Mouse (Mus musculus) retina, adult 2 months (tissue): Measurements from ENCODE around the gene Necab2.

Experiments used
- DNase-seq: peaks from one replicate; pipeline ENCODE4 v3.0.0-alpha.2; 2012; ENCODE audit warnings: low read depth, low spot score

Gene Necab2

DNA sequence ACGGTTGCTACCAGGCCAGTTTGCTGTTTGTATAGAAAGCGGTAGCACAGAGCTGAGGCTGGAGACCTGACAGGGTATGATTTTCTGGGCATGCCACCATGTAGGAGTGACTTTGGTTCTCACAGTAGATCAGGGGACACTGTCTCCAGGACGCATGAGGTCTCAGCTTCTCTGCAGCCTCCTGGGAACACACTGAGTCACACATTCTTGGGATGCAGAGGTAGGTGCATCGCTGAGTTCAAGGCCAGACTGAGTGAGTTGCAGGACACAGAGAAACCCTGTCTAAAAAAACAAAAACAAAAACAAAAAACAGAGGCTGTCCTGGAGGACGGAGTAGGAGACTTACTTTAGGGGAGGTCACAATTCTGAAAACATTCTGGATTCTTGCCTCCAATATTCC is 6.4 kb downstream of the Necab2 start:
- no peak for DNase-seq

DNA sequence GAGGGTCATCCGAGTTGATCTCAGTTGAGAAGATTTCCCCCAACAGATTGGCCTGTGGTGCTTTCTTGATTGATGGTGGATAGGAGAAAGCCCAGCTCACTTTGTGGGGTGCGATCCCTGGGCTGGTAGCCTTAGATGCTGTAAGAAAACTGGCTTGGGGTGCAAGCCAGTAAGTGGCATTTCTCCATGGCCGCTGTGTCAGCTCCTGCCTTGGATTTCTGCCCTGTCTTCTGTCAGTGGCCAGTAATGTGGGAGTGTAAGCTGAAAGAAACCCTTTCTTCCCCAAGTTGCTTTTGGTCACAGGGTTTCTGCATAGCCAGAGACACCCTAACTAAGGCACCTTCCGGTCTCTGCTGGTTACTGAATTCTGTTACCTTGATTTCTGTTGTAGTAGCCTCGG is 9.5 kb downstream of the Necab2 start:
- DNase-seq: no peak

DNA sequence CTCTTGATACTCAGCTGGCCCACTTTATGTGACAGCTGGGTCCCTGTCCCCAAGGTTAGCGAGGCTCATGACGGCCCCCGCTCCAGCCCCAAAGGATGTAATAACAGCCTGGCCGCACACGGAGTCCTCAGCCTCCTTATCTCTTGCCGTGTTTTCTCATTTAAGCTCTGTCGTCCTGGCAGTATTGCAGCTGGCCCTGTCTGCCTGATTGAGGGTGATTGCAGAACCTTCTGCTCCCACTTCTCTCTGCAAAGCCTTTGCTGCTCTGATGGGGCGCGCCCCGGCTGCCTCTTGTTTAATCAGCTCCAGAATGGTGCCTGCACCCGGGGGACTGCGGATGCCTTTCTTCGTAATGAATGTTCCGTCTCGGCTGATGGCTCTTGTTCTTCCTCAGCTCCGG is 13.2 kb downstream of the Necab2 start:
- no peak for DNase-seq

DNA sequence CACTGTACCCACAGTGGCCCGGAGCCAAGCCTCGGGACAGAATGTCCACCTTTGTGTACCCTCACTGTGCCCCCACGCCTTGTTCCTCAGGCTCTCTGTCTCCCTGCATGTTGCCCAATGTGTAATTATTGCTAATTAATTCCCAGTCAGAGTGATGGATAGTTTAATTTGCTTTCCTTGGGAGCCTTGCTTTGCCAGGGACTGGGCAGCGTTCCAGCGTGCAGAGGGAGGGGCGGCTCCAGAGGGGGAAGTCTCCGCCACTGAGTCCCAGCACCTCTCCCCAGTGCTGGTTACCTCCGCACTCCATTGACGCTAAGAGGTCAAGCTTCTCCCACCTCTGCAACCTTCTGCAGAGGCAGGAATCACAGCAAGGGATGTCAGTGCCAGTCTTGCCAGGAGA is 14.8 kb downstream of the Necab2 start:
- DNase-seq: no peak

DNA sequence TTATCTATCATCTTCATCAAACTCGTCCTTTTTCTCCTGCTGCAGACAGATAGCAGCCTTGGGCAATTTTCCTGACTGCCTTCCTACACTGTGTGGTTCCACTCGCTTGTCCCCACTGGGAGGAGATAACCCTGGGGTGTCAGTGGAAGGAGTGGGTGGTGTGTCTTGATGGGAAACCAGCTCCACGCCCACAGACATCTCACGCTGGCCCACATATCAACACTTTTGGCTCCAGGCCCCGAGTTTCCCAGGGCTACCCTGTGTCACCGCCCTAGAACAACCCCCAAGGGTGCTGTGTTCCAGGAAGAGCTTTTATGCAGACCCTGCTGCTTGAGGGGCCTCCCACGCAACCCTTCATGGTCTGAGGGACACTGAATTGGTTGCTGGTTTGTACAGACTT is 17.2 kb downstream of the Necab2 start:
- no peak for DNase-seq

DNA sequence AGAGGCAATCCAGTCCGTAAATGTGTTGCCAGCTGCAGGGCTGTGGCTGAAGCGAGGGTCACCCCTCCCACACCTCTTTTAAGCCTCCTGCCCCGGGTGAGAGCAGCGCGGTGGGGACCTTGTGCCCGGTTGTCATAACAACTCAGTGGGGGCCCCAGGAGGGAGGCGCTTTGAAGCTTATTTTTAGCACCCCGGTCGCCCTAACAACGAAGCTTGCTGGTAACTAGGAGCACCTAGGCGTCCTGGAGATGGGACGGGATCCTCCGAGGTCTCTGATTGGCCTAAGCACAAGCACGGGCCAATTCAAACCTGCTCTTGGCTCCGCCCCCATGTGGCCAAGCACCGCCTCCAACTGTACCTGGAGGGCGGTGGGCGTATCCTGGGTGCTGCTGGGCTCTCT is 19.6 kb downstream of the Necab2 start:
- DNase-seq: no peak

DNA sequence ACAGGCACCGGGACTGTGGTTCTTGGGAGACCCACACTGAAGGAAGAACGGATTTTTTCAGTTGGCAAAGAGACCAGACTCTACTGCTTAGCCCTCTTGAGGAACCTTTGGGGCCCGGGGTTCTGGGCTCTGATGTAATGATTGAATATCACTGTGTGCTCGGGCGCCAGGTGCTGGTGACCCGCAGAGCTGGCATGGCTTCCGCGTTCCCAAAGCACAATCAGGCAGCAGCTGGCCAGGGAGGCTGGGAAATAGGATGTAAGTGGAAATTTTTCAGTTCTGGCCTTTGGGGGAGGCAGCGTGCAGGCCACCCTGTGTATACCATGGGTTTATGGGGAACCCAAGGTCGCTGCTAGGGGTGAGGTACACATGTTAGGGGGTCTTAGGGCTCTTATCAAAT is 20.3 kb downstream of the Necab2 start:
- no peak for DNase-seq

DNA sequence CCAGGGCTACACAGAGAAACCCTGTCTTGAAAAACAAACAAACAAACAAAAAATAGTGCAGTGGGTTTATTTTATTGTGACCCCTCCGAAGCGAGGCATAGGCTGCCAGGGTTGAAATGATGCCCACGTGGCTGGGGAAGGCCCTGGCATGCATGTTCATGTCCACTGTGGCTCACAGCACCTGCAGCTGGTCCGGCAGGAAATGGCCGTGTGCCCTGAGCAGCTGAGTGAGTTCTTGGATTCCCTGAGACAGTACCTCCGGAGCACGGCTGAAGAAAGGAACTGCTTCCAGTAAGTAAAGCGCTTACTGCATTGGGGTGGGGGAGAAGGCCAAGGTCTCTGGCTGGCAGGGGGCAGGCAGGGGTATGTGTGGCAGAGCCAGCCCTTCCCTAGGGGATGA is 21.6 kb downstream of the Necab2 start:
- DNase-seq: no peak

DNA sequence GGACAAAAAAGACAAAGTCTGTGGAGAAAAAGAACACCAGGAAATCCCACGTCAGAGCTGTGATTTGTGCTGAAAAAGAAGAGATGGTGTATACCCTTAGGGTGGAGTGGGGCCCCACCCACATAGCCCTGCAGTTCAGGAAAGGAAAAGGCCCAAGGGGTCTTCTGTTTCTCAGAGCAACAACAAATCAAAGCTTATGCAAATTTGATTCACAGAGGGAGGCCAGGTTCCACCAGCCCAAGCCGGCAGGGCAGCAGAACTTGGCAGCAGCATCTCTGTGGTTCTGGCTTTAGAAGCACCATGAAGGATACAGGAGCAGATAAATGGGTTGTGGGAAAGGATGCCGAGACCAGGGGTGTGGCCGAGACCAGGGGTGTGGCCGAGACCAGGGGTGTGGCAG is 32.2 kb downstream of the Necab2 start:
- no peak for DNase-seq

DNA sequence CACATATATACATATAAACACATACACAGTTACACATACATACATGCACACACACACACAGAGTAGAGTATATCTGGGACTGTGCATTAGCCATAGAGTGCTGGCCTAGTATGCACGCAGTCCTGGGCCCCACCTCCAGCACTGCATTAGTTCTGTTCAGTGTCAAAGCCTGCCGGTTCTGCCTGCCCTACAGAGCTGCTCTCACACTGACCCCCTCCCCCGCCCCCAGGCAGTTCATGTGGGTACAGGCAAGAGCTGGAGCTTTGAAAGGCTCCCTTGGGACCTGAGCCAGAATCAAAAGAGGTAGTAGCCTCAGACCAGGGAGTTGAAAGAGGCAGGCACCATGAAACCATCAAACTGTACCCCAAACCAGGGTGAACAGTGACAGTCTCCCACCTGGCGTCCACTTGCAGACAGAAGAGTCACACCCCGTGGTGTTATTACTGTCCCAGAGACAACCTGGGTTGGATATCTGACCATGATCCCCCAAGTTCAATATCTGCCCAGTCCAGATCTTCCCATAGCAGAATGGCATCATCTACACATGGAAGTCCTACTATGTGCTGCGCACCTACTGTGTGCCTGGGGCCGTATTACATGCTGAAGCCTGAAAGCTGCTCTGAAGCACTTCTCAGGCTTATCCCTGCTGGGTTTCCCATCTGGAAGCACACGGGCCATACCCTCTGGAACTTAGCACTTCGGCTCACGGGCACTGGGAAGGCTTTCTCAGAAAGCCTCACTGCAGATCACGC is 37.8 kb downstream of the Necab2 start:
- DNase-seq: no peak

DNA sequence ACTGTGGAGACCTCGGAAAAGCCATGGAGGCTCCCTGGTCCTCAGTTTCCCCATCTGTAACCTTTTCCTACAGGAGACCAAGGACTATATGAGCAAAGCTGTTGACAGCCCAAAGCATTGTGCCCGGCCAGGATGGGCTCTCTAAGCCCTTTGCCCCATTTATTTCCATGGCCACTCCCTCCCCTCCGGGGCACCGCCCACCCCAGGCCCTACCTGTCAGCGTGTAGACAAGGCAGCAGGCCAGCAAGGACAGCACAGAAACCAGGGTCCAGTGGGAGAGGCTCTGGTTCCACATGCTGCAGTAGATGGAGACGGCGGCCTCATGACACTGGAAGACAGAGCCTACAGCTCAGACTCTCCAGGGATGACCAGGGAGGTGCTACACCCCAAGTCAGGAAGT is 40.6 kb downstream of the Necab2 start:
- no peak for DNase-seq

DNA sequence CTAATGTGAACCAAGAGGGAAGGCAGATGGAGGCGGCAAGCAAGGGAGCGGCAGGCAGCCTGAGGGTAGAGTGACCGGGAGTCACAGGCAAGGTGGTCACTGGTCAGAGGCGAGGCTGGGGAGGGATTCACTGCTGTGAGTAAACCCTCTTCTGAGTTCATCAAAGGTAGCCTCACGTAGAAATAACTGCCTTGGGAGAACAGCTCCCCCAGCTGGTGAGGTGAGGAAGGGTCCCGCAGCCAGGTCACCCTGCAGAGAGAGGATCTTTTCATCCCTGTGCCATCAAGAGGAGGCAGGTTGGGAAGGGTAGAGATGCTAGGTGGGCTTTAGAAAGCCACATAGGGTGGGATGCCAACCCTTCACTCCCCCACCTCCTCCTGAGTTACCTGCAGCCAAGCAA is 50.3 kb downstream of the Necab2 start:
- no peak for DNase-seq

DNA sequence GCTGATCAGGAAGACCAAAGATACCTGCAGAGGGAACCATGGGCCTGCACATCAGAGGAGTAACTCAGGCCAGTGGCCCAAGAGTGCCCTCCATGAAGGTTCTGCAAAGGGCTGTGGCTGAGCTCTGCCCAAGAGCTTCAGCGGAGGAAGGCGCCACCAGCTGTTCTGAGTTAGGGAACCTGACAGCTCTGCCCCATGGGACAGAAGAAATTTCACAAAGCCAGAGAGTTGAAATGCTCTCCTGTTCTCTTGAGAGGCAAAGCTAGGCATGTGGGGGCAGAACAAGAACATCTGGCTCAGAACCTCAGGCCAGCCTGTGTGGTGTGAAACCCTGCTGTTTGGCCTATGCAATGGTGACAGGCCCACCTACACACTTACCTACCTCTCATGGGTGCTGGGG is 53.3 kb downstream of the Necab2 start:
- no peak for DNase-seq

DNA sequence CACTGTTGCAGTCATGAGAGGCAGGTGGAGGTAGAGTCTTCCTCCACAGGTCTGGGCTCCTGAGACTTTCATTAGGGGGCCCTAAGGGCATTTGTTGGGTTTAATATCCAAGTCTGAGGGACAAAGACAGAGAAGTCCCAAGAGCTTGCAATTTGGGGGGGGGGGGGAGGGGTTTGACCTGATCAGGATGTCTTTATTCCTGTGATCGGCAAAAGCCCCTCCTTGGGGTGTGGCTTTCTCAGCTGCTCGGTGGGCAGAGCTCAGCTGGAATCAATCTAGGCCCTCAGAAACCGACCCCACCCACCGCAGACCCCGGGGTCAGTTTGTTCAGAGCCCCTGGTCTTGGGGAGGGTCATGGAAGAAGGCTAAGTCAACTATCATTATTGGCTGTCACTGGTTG is 55.1 kb downstream of the Necab2 start, which contains the start of gene Slc38a8:
TSS of gene Slc38a8 (minus strand) at position 101 of the 400 bp plus-strand sequence.
- no peak for DNase-seq

DNA sequence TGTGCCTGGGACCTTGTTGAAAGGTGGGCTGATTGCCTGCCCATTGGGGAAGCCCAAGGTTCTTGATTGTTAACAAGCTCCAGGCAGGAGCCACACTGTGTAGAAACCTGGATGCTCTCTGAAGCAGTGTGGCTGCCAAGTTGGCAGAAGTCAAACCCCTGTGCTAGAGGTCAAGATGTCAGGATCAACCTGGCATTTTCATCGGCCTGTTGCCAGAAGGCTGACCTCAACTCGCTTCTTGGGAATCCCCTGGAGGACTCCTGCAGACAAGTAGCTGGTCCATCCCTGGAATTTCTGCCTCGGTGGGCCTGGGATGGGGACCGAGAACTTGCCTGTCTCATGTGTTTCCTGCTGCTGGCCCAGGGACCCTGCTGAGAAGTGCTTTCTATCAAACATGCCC is 55.6 kb downstream of the Necab2 start:
- DNase-seq: no peak

DNA sequence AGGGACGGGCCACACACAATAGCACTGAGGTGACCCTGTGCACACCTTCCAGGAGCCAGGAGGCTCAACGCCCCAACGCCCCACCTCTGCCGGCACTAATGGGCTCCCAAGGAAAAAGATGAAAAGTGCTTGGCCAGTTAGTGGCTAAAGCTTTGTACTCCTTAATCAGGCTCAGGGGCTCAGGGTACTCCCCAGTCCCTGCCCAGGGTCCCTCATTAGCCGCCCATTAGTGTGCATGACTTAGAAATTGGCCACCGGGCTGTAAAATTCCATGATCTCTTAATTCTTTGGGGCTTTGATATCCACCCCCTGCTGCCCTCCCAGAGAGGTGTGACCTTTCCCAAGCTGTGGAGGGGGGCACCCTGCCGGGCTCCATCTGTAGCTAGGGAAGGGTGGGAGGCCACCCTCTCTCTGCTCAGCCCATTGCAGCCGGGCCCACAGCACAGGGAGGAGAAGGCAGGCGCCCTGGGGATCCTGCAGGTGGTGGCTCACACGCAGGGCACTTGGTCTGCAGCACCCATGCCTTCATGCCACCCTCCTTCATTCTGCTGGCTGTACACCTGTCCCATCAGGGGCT is 56.8 kb downstream of the Necab2 start:
- no peak for DNase-seq

DNA sequence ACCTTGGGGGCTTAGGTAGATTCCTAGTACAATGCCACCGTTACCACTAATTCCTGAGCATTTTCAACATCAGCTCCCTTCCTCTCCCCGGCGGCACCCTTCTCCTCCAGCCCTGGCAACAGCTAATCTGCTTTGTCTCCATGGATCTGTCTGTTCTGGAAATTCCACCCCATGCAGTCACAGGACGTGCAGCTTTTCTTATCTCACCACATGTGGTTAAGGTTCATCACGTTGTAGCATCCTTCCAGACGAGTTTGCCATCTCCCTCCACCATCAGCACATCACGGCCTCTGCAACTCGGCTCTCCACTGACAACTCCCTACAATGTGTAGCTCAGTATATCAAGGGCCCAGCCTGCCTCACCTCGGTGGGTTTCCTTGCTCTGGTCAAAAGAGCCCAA is 59.0 kb downstream of the Necab2 start:
- DNase-seq: no peak

DNA sequence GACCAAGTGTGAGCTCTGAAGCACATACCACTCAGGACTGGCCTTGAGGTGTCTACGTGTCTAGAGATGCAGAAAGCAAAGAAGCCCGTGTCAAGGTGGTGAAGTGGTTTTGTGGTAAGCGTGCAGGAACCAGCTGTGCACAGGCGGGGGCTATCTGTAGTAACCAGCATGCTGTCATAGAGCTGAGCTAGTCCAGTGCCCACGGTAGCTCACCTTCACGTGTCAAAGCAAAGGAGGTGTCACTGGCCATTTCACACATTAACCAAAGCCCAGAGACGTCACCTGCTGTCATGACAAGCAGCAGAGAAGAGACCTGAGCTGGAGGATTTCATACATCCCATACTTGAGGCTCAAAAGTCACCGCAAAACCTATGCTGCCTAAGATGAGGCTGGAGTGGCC is 59.6 kb downstream of the Necab2 start:
- DNase-seq: no peak

DNA sequence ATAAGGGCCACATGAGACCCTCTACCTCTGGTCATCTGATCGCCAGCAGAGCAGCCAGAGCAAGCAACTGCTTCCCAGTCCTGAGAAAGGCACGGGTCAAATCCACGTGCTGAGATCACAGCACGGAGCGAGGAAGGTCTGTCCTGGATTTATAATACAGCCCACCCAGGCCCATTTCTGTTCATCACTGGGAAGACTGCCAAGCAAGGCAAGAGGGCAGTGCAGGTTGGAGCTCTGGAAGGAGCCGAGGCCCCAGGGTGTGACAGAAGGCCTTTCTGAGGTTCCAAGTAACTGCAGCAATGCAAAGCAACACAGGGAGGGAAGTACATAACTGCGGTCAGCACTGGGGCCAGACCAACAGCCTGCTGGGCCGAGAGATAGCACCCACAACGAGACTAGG is 64.0 kb downstream of the Necab2 start:
- no peak for DNase-seq

DNA sequence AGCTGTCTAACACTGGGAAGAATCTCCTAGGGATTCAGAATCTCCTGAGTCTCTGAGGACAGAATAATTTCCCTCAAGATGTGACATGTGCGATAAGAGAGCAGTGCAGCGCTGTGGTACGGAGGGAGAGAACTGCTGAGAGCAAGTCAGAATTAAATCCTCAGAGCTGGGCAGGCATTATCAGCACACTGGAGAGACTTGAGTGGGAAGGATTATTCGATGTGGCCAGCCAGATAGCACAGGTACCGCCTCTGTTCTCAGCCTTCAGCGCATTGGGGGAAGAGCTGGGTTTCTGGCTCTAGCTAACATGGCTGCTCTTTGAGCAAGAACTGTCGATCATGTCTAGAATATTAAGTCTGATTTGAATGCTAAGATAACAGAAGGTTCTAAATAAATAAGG is 65.2 kb downstream of the Necab2 start:
- DNase-seq: no peak

DNA sequence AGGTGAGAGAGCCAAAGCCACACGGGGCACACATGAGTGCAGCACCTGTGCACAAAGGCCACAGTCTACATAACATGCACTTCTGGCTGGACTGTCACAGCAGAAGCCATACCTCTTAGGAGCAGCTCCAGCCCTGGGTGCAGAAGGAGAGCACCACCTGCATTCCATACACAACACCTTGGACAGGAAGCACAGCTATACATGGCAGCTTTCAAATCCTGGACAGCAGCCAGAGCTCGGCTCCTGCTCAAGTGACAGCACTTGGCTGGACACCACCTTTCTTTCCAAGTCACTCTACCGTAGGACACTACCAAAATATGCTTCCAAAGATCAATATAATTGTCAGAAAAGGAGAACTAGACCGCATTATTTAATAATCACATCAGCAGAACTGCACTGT is 66.9 kb downstream of the Necab2 start:
- DNase-seq: no peak

DNA sequence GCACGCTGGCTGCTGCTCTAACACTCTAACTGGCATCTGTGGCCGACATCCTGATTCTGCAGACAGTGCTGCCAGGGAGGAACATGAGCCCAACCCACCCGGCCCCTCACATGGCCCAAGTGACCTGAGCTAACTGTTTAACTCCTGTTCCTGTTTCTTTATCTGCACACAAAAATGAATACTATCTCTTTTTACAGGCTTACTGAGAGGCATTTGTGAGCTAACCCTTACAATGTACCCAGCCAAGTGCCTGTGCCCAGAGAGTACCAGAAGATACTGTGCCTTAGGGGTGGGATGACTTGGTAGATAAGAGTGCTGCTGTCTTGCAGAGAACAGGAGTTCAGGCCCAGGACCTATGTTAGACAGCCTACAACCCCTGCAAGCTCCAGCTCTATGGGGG is 68.4 kb downstream of the Necab2 start:
- DNase-seq: no peak

DNA sequence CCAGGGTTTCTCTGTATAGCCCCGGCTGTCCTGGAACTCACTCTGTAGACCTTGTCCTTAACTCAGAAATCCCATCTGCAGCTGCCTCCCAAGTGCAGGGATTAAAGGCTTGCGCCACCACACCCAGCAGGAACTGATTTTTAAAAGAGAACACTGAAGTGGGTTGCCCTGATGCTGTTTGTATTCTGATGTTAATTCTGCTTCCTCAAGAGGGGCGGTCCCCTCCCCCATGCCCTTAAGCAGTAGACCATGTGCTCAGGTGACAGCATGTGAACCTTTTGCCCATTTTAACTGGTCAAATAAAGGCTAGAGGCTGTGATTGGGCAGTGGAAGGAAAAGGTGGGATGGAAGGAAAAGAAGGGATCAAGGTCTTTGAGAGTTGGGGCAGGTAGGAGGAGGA is 69.2 kb downstream of the Necab2 start:
- DNase-seq: no peak

DNA sequence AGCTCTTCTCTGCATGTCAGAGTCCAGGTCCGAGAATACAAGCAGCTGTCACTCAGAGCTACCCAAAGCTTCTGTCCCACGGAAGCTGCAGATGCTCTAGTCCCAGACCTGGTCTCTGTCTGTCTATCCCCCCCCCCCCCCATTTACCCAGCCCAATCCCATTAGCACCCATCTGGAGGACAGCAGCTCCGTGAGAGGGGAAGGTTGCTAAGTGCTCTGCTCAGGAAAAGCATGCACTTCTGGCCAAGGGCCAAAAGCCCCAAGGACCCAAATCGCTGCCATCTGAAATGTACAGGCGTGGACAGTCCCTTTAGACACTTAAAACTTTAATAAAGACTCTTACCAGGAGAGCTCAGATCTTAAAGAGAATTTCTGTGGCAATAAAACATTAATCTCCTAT is 70.2 kb downstream of the Necab2 start:
- DNase-seq: no peak
